Mouse (Mus musculus) lung, postnatal 0 days (tissue): ENCODE measurements at regions not wholly inside any gene's neighbourhood (a gene's known extent, or its start where the extent isn't known, plus 50 kb on each side); places are given as distances from the start of the nearest gene placed in this dataset.

Experiments
- CTCF ChIP-seq: IDR thresholded peaks from 2 replicates; pipeline ENCODE4 v1.5.1; 2016; ENCODE audit warnings: antibody characterized with exemption, mild to moderate bottlenecking
- EP300 ChIP-seq: IDR thresholded peaks from 2 replicates; pipeline ENCODE4 v1.6.1; 2016; ENCODE audit warnings: antibody characterized with exemption, mild to moderate bottlenecking, control low read depth

- TF ChIP-seq EP300: no peak
- TF ChIP-seq CTCF: no peak
Observed at GRCm38 (mm10) chr13:59292905-59293304, 292.1 kb downstream of the Agtpbp1 start.
